Mouse (Mus musculus) urinary bladder, postnatal 25 days (tissue): ENCODE data around the gene Olfr43.

Experiments used
- DNase-seq: peaks from one replicate; pipeline ENCODE4 v3.0.0; 2022; ENCODE audit warnings: low spot score

The Olfr43 gene

GRCm38 (mm10) chr11:74211279-74211678, at the start of gene Olfr43:
Olfr43 (minus strand) TSS chr11:74211379.
- DNase-seq: no peak

DNA sequence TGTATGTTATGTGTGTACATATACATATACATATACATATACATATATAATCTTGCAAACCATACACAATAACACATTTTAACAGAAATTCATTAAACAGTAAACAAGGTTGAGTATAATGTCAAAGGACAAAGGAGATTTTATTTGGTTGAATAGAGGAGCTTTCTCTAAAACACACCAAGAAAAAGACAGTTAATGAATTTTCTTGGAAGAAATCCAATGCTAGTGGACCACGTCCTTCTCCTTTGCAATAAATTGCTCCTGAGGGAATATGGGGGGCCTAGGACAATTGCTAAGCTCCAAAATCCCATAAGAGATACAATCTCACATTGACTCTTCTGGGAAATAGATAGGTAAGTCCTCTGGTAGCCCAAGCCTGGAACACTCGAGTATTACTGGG, 48.3 kb upstream of the Olfr43 start, which contains the start of gene Olfr406:
Gene Olfr406 (plus strand): TSS at position 301 of the 400 bp plus-strand sequence.
- DNase-seq: no peak

DNA sequence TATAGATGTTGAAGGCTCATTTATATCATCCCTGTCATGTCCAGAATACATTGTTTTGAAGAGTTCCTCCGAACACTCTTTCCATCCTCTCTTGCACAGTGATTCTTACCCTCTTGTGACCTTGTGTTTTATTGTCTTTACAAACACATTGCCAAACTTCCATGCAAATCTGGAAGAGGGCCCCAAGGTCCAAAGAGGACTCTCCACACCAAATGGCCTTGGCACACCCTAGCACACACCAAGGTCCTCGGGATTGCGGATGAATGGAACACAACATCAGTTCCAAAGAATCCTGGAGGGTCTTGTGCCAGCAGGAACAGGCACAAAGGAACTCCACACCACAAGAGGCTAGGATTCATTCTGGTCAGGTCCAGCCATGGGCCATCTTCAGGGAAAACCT, 30.0 kb upstream of the Olfr43 start:
- DNase-seq: no peak

GRCm38 (mm10) chr11:74185949-74186348, 25.2 kb downstream of the Olfr43 start, which contains the start of gene Olfr403:
Olfr403 (plus strand) TSS chr11:74186249.
- DNase-seq: no peak

DNA sequence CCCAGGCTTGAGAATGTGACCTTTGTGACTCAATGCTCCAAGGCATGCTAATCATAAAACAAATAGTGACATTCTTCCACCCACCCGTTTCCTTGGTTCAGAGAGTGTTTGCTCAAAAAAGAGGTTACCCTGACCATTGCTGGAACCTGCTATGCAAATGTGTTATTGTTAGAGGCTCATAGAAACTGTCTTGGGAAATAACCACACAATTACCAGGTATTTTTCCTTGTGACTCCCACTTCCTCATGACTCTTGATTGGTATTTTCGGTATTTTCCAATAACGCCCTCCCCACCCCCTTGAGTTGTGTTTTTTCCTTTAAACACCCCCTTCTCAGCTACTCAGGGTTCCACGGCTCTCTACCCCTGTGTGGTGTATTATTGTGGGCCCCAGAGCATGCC, 27.4 kb downstream of the Olfr43 start:
- DNase-seq: no peak

DNA sequence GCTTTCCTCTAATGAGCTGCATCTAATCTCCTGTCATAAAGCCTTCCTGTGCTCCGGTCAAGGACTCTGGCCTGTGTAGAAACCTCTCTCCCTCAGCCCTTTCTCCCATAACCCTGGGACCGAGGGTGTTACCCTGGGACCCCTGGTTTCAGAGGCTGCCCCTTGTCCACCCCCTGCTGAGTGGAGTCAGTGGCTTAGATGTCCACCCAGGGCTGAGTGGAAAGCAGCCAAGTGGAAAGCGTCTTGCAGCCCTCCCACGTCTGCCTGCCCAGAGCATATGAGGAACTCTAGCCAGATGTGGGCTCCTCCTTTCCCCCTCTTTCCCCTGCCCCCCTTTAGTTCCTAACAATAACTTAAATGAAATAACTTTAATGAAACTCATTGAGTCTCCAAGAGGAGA, 28.0 kb downstream of the Olfr43 start:
- DNase-seq: no peak

DNA sequence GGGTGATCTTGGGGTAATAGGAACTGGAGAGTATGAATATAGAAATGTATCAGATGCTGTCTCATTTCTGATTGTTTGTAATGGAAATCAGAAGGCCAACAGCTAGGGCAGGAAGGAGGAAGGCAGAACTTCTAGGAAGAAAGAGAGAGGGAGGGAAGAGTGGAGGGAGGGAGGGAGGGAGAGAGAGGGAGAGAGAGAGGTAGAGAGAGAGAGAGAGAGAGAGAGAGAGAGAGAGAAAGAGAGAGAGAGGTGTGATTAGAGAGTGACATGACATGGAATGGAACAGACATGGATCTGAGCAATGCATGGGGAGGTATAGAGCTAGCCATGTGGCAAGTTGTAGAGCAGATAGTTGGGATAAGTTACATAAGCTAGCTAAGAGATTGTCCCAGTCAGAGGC, 42.4 kb downstream of the Olfr43 start:
- DNase-seq: no peak
